Comparison of ENCODE assay signal across 20 mouse cellular contexts in the genomic region with DNA sequence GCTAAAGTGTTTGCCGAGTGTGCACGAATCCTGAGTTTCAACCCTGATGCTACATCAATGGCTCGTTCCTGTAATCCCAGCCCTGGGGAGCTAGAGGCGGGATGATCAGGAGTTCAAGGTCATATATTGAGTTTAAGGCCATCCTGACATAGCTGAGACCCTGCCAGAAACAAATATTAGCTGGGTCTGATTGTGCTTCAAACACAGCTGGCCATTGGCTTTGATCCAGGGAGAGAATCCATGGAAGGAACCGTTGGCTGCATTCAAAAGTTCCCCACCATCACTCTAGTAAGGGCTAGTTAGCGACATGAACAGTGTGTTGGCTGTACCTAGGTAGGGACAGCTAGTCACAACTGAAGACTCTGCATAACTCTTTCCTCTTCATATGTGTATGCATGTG. TPM values are rescaled to one million over a fixed set of nuclear protein-coding genes. Genes with fewer than 3 reads are reported as not detected.
"Had no signal": no experiment of that assay in that cellular context is flagged by ENCODE, and none has a peak within 500 bp of the region (broad histone marks: within the 10 kb centered on the region; RNA-seq: fewer than 3 reads in every experiment).

No protein-coding gene starts in this region.

- H3K4me2 ChIP-seq: liver, embryonic 11.5 days; liver, embryonic 13.5 days; liver, embryonic 15.5 days; lung, embryonic 15.5 days; midbrain, embryonic 11.5 days; midbrain, embryonic 13.5 days; midbrain, embryonic 15.5 days; neural tube, embryonic 12.5 days had no signal

- H3K4me1 ChIP-seq: midbrain, embryonic 13.5 days; midbrain, embryonic 15.5 days had no signal

- H3K9me3 ChIP-seq: liver, embryonic 13.5 days; liver, embryonic 15.5 days; lung, embryonic 15.5 days; midbrain, embryonic 15.5 days; neural tube, embryonic 12.5 days had no signal

- H3K9ac ChIP-seq: liver, embryonic 13.5 days; liver, embryonic 15.5 days; liver, postnatal 0 days; lung, embryonic 15.5 days; midbrain, embryonic 13.5 days; midbrain, embryonic 15.5 days; neural tube, embryonic 12.5 days had no signal

- DNase-seq: liver, embryonic 13.5 days; liver, postnatal 0 days; lung, postnatal 10 days; lung, postnatal 36 days; right cerebral cortex, postnatal 14 days; thymus, adult 2 months; thymus, postnatal 25 days; thymus, postnatal 4 days had no signal

- H3K27ac ChIP-seq: liver, embryonic 13.5 days; liver, embryonic 15.5 days; lung, embryonic 15.5 days; macrophage; midbrain, embryonic 13.5 days; midbrain, embryonic 15.5 days; neural tube, embryonic 12.5 days had no signal

- H3K4me3 ChIP-seq: liver, embryonic 13.5 days; liver, embryonic 15.5 days; lung, embryonic 15.5 days; megakaryocyte, embryonic 14.5 days; midbrain, embryonic 13.5 days; midbrain, embryonic 15.5 days; neural tube, embryonic 12.5 days had no signal

- ATAC-seq: liver, postnatal 0 days; midbrain, embryonic 13.5 days; midbrain, embryonic 15.5 days had no signal

- H3K27me3 ChIP-seq: liver, embryonic 13.5 days; liver, embryonic 15.5 days; lung, embryonic 15.5 days; midbrain, embryonic 13.5 days; midbrain, embryonic 15.5 days; neural tube, embryonic 12.5 days had no signal

RNA-seq across cellular contexts. Expression of a gene that starts 30.5 kb away (rescaled TPM):
- total RNA-seq: megakaryocyte progenitor cell, adult 5-6 weeks; monocyte, adult 5-6 weeks; neutrophil, adult 5-6 weeks had no signal
- polyA plus RNA-seq: macrophage had no signal
